Mouse (Mus musculus) left cerebral cortex, postnatal 10 days (tissue): Measurements from ENCODE around the gene Fer. TPM values are rescaled to one million over a fixed set of nuclear protein-coding genes. Genes with fewer than 3 reads are reported as not detected.

Experiments
- DNase-seq, 2 experiments: peaks; one replicate each; pipeline ENCODE4 v3.0.0; 2021 to 2022; ENCODE audit warnings: low spot score in 2 of 2, mixed read lengths in 1 of 2; ENCODE audit errors: extremely low spot score in 1 of 2
- intact Hi-C: fragments of 180-260 bp; cut with DNase I; formaldehyde crosslinking; loops from one replicate; pipeline ENCODE4 v1.15.1; 2025
- total RNA-seq, 2 experiments: library from RNA; stranded (reverse); gene quantifications; 2 replicates each; pipeline ENCODE4 v1.2.3; 2021

Fer gene
- total RNA-seq, 2 experiments from 2014 or later = 32.4 to 33.9 TPM

GRCm38 (mm10) chr17:64045326-64045725, 182.5 kb downstream of the Fer start:
- DNase-seq = peak in 1 of 2 experiments; percentile 31
- intact Hi-C loops = no loop called here

- intact Hi-C loops = no loop called here
- no peak for DNase-seq
These were observed 183.7 kb downstream of the Fer start for GRCm38 (mm10) chr17:64046557-64046956.

- intact Hi-C loops = no loop called here
- no peak for DNase-seq
These were observed 188.0 kb downstream of the Fer start for GRCm38 (mm10) chr17:64050911-64051310.

GRCm38 (mm10) chr17:64053636-64054035, 190.8 kb downstream of the Fer start:
- intact Hi-C loops = no loop called here
- no peak for DNase-seq

GRCm38 (mm10) chr17:64060529-64060928, 197.7 kb downstream of the Fer start:
- no peak for DNase-seq
- intact Hi-C loops = no loop called here

GRCm38 (mm10) chr17:64065243-64065642, 202.4 kb downstream of the Fer start:
- intact Hi-C loops = no loop called here
- no peak for DNase-seq

- DNase-seq = peak; percentile 50 to 58
- intact Hi-C loops = no loop called here
These were observed 214.5 kb downstream of the Fer start for GRCm38 (mm10) chr17:64077392-64077791.

GRCm38 (mm10) chr17:64084751-64085150, 221.9 kb downstream of the Fer start:
- no peak for DNase-seq
- intact Hi-C loops = no loop called here

- intact Hi-C loops = no loop called here
- DNase-seq = no peak
These were observed 222.6 kb downstream of the Fer start for GRCm38 (mm10) chr17:64085493-64085892.

- DNase-seq = no peak
- intact Hi-C loops = no loop called here
These were observed 224.2 kb downstream of the Fer start for GRCm38 (mm10) chr17:64086875-64087608.

GRCm38 (mm10) chr17:64087871-64088270, 225.0 kb downstream of the Fer start:
- intact Hi-C loops = no loop called here

GRCm38 (mm10) chr17:64093716-64094115, 230.9 kb downstream of the Fer start:
- no peak for DNase-seq
- intact Hi-C loops = no loop called here

More at GRCm38 (mm10) chr17:64087871-64088270, 225.0 kb downstream of the Fer start:
- DNase-seq = no peak

GRCm38 (mm10) chr17:64096811-64097210, 233.9 kb downstream of the Fer start:
- intact Hi-C loops = no loop called here
- DNase-seq = no peak

- intact Hi-C loops = no loop called here
- no peak for DNase-seq
These were observed 235.0 kb downstream of the Fer start for GRCm38 (mm10) chr17:64097788-64098359.

GRCm38 (mm10) chr17:64099395-64100171, 236.7 kb downstream of the Fer start:
- intact Hi-C loops = no loop called here
- no peak for DNase-seq

GRCm38 (mm10) chr17:64100172-64100510, 237.3 kb downstream of the Fer start:
- intact Hi-C loops = no loop called here
- DNase-seq = no peak

GRCm38 (mm10) chr17:64108773-64109172, 245.9 kb downstream of the Fer start:
- intact Hi-C loops = no loop called here
- DNase-seq = no peak

GRCm38 (mm10) chr17:64109871-64110270, 247.0 kb downstream of the Fer start:
- intact Hi-C loops = no loop called here

GRCm38 (mm10) chr17:64113625-64114024, 250.8 kb downstream of the Fer start:
- intact Hi-C loops = no loop called here
- no peak for DNase-seq

More at GRCm38 (mm10) chr17:64109871-64110270, 247.0 kb downstream of the Fer start:
- DNase-seq = no peak

- intact Hi-C loops = no loop called here
- no peak for DNase-seq
These were observed 253.9 kb downstream of the Fer start for GRCm38 (mm10) chr17:64116762-64117161.
